Mouse (Mus musculus): ENCODE measurements around the gene Kcnmb1.
A peak's percentile ranks its signal among the peaks of the same experiment; 100 is the strongest.

Gene Kcnmb1

DNA sequence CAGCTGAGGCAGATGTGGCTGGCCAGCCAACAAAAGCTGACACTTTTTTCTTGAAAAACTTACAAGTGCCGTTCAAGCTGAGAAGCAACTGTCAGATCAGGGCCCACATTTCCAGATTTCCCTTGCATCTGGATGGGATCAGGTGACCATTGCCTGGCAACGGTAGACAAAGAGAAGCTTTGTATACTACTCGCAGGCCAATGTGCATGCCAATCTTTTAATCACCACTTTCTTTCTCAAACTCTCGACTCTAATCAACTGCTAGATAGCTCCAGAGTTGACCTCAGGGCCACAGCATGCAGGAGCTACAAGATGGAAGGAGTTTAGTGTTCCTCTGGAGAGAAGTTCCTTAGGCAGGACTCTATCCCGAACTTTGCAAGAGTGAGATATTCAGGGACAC, 11.7 kb upstream of the Kcnmb1 start:
- Histone ChIP-seq H3K36me3 (ENCODE audit: insufficient read depth, low read length) (no peaks in the 10 kb centered on the region), H3K9me3 (ENCODE audit: low read length) (peaks cover 13% of the 10 kb centered on the region; the same call in 1 of the 2 replicates), H3K27me3 (ENCODE audit: insufficient read depth, low read length) (peaks cover 9% of the 10 kb centered on the region; the same call in 1 of the 2 replicates), H3K4me3 (replicated peaks; ENCODE audit: low read length) (no peak overlapping the region), H3K4me1 (replicated peaks; ENCODE audit: low read depth, low read length) (no peaks in the 10 kb centered on the region)
- TF ChIP-seq CTCF (conservative IDR thresholded peaks at IDR 0.05; ENCODE audit: low read length) (no peak), NANOG (IDR thresholded peaks at IDR 0.05; ENCODE audit: borderline replicate concordance, low read length) (peak; percentile 17; the same call in 1 of the 2 replicates), POU5F1 (IDR thresholded peaks at IDR 0.05; ENCODE audit: borderline replicate concordance, low read length) (no peak)

DNA sequence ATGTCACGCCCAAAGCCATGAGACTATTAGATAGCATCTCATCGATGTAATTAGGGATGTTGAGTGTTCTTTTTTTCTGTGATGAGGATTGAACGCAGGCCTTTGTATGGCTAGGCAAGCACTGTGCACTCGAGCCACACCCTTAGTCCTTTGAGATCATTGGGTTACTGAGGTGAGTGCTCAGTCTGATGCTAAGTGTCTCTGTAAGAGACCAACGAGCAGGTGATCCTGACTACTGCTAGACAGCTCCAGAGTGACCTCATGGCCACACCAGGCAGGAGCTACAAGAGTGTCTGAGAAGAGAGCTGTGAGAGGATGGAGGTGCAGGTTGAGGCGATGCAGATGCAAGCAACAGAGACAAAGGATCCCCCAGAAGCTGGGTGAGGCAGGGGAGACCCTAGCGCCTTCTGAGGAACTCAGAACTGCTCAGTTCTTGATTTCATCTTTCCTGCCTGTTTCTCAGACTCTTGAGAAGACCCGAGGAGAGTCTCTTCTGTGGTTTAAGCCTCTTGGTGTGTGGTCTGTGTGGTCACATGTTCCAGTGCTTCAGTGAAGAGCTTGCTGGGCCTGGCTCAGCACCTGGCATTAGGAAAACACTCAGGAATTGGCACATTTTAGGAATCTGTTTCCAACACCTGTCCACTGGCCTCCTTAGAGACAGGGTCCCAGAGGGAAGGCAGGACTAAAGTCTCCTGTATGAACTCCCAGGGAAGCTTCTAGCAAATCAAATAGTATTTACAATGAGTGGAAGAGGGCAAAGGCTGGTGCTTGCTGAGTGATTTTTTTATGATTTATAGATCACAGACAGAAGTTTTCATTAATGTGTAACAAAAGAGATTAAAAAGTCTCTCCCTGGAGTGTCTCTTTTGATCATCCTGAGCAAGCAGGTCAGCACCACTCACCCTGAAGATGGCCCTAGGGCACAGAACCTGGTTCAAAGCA, 10.9 kb upstream of the Kcnmb1 start:
- no peak overlapping the region for H3K4me3 ChIP-seq (replicated peaks; ENCODE audit: low read length)
- peaks cover 13% of the 10 kb centered on the region; the same call in 1 of the 2 replicates for H3K9me3 ChIP-seq (ENCODE audit: low read length)
- H3K27me3 ChIP-seq (ENCODE audit: insufficient read depth, low read length) = peaks cover 9% of the 10 kb centered on the region; the same call in 1 of the 2 replicates
- no peaks in the 10 kb centered on the region for H3K36me3 ChIP-seq (ENCODE audit: insufficient read depth, low read length)
- no peak for TF ChIP-seq CTCF (conservative IDR thresholded peaks at IDR 0.05; ENCODE audit: low read length)
- no peak for TF ChIP-seq POU5F1 (IDR thresholded peaks at IDR 0.05; ENCODE audit: borderline replicate concordance, low read length)
- TF ChIP-seq NANOG (IDR thresholded peaks at IDR 0.05; ENCODE audit: borderline replicate concordance, low read length) = no peak
- no peaks in the 10 kb centered on the region for H3K4me1 ChIP-seq (replicated peaks; ENCODE audit: low read depth, low read length)

- Histone ChIP-seq H3K9me3 (ENCODE audit: low read length) (peaks cover 22% of the 10 kb centered on the region), H3K4me1 (replicated peaks; ENCODE audit: low read depth, low read length) (0 out of 2 replicates have a peak, but pooled peaks cover 4% of the 10 kb centered on the region), H3K27me3 (ENCODE audit: insufficient read depth, low read length) (peaks cover 12% of the 10 kb centered on the region; the same call in 1 of the 2 replicates), H3K4me3 (replicated peaks; ENCODE audit: low read length) (no peak overlapping the region), H3K36me3 (ENCODE audit: insufficient read depth, low read length) (no peaks in the 10 kb centered on the region)
- no peak for TF ChIP-seq NANOG (IDR thresholded peaks at IDR 0.05; ENCODE audit: borderline replicate concordance, low read length)
- no peak for TF ChIP-seq POU5F1 (IDR thresholded peaks at IDR 0.05; ENCODE audit: borderline replicate concordance, low read length)
- TF ChIP-seq CTCF (conservative IDR thresholded peaks at IDR 0.05; ENCODE audit: low read length) = no peak
Measured at GRCm38 (mm10) chr11:33955982-33956381, 6.8 kb upstream of the Kcnmb1 start.

- TF ChIP-seq CTCF (conservative IDR thresholded peaks at IDR 0.05; ENCODE audit: low read length) (no peak), POU5F1 (IDR thresholded peaks at IDR 0.05; ENCODE audit: borderline replicate concordance, low read length) (no peak)
- peaks cover 14% of the 10 kb centered on the region; the same call in 1 of the 2 replicates for H3K27me3 ChIP-seq (ENCODE audit: insufficient read depth, low read length)
- H3K36me3 ChIP-seq (ENCODE audit: insufficient read depth, low read length) = no peaks in the 10 kb centered on the region
- 0 out of 2 replicates have a peak, but pooled peaks cover 4% of the 10 kb centered on the region for H3K4me1 ChIP-seq (replicated peaks; ENCODE audit: low read depth, low read length)
- no peak overlapping the region for H3K4me3 ChIP-seq (replicated peaks; ENCODE audit: low read length)
- peaks cover 22% of the 10 kb centered on the region for H3K9me3 ChIP-seq (ENCODE audit: low read length)
Measured at GRCm38 (mm10) chr11:33956623-33957022, 6.2 kb upstream of the Kcnmb1 start.

DNA sequence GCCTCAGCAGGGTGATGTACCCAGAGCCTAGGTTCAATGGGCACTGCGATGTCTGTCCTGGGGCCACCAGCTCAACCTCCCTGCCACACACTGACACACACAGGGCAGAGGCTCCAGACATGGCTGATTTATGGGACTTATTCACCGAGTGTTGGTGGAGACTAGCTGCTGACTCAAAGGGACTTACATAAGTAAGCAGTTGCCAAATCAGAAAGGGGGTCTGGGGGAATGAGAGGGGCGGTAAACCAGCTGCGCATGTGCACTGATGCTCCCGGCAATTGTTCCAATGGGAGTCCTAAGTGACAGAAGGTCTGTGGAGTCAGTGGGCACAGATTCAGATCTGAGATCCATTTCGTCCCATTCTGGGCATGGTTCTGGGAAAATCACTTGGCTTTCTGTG, 5.2 kb upstream of the Kcnmb1 start:
- no peak for TF ChIP-seq CTCF (conservative IDR thresholded peaks at IDR 0.05; ENCODE audit: low read length)
- TF ChIP-seq POU5F1 (IDR thresholded peaks at IDR 0.05; ENCODE audit: borderline replicate concordance, low read length) = no peak
- no peak for TF ChIP-seq NANOG (IDR thresholded peaks at IDR 0.05; ENCODE audit: borderline replicate concordance, low read length)
- Histone ChIP-seq H3K36me3 (ENCODE audit: insufficient read depth, low read length) (no peaks in the 10 kb centered on the region), H3K9me3 (ENCODE audit: low read length) (peaks cover 17% of the 10 kb centered on the region), H3K4me3 (replicated peaks; ENCODE audit: low read length) (no peak overlapping the region), H3K4me1 (replicated peaks; ENCODE audit: low read depth, low read length) (peaks cover 10% of the 10 kb centered on the region; the same call in 1 of the 2 replicates), H3K27me3 (ENCODE audit: insufficient read depth, low read length) (peaks cover 17% of the 10 kb centered on the region; the same call in 1 of the 2 replicates)

DNA sequence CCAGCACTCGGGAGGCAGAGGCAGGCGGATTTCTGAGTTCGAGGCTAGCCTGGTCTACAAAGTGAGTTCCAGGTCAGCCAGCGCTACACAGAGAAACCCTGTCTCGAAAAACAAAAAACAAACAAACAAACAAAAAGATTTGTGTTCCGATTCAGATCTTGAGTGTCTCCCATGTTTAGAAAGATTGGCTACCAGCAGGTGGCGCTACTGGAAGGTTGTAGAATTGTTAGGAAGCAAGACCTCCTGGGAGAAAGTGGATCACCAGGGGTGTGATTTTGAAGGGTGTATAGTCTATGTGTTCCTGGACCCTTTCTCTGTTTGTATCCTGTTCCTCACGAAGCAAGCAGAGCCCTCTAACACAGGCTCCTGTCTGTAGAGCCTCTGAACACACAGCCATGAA, 4.1 kb upstream of the Kcnmb1 start:
- H3K36me3 ChIP-seq (ENCODE audit: insufficient read depth, low read length) = no peaks in the 10 kb centered on the region
- H3K27me3 ChIP-seq (ENCODE audit: insufficient read depth, low read length) = peaks cover 17% of the 10 kb centered on the region; the same call in 1 of the 2 replicates
- H3K4me1 ChIP-seq (replicated peaks; ENCODE audit: low read depth, low read length) = peaks cover 14% of the 10 kb centered on the region; the same call in 1 of the 2 replicates
- H3K9me3 ChIP-seq (ENCODE audit: low read length) = peaks cover 14% of the 10 kb centered on the region
- TF ChIP-seq CTCF (conservative IDR thresholded peaks at IDR 0.05; ENCODE audit: low read length) (peak; percentile 41), NANOG (IDR thresholded peaks at IDR 0.05; ENCODE audit: borderline replicate concordance, low read length) (no peak), POU5F1 (IDR thresholded peaks at IDR 0.05; ENCODE audit: borderline replicate concordance, low read length) (no peak)
- no peak overlapping the region for H3K4me3 ChIP-seq (replicated peaks; ENCODE audit: low read length)

- H3K4me1 ChIP-seq (replicated peaks; ENCODE audit: low read depth, low read length) = peaks cover 14% of the 10 kb centered on the region; the same call in 1 of the 2 replicates
- H3K27me3 ChIP-seq (ENCODE audit: insufficient read depth, low read length) = peaks cover 8% of the 10 kb centered on the region; the same call in 1 of the 2 replicates
- H3K9me3 ChIP-seq (ENCODE audit: low read length) = peaks cover 14% of the 10 kb centered on the region
- H3K36me3 ChIP-seq (ENCODE audit: insufficient read depth, low read length) = no peaks in the 10 kb centered on the region
- no peak overlapping the region for H3K4me3 ChIP-seq (replicated peaks; ENCODE audit: low read length)
- TF ChIP-seq POU5F1 (IDR thresholded peaks at IDR 0.05; ENCODE audit: borderline replicate concordance, low read length) = no peak
- TF ChIP-seq CTCF (conservative IDR thresholded peaks at IDR 0.05; ENCODE audit: low read length) = no peak
- TF ChIP-seq NANOG (IDR thresholded peaks at IDR 0.05; ENCODE audit: borderline replicate concordance, low read length) = no peak
Measured at GRCm38 (mm10) chr11:33962178-33962577, 635 bp upstream of the Kcnmb1 start.

DNA sequence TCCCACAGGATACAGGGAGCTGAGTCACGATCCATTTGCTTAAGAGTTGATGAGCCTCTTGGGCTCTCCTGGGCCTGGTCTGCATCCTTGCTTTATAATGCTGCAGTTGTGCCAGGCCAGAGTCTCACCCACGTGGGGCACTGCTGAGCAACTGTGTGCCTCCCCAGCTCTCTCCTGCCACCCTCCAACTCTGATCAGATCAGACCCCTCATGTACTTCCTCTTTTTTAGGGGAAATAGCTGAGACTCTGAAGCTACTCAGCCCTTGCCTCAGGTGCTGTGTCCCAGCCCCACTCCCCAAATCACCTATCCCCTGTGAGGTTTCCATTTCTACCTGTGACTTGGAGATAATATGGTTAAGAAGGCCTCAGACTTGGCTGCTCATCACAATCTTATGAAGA, 2.6 kb downstream of the Kcnmb1 start:
- Histone ChIP-seq H3K4me3 (replicated peaks; ENCODE audit: low read length) (no peak overlapping the region), H3K36me3 (ENCODE audit: insufficient read depth, low read length) (no peaks in the 10 kb centered on the region), H3K9me3 (ENCODE audit: low read length) (no peaks in the 10 kb centered on the region), H3K4me1 (replicated peaks; ENCODE audit: low read depth, low read length) (peaks cover 11% of the 10 kb centered on the region; the same call in 1 of the 2 replicates), H3K27me3 (ENCODE audit: insufficient read depth, low read length) (peaks cover 14% of the 10 kb centered on the region; the same call in 1 of the 2 replicates)
- TF ChIP-seq NANOG (IDR thresholded peaks at IDR 0.05; ENCODE audit: borderline replicate concordance, low read length) (no peak), POU5F1 (IDR thresholded peaks at IDR 0.05; ENCODE audit: borderline replicate concordance, low read length) (no peak), CTCF (conservative IDR thresholded peaks at IDR 0.05; ENCODE audit: low read length) (no peak)

Data from E14TG2a.4 (cell line).